Mouse (Mus musculus): Measurements from ENCODE around the gene Gpr152.

DNA sequence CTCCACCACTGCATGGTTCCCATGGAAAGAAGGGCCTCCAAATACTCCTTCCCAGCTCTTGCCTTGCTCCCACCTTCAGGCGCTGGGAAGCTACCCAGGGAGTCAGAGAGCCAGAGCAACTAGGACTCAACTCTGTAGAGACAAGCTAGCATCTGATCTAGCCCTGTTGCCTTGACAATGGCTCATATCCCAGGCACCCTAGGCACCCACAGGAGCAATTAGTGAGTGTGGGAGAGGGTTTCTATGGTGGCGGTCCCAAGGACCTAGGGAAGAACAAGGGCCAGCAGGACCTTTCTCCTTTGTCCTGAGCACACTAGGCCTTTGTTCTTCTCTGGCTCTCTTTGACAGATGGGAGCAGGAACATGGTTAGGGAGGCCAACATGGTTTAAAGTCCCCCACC, 44.1 kb downstream of the Gpr152 start:
- no peak for TF ChIP-seq POLR2A (IDR thresholded peaks at IDR 0.05; ENCODE audit: insufficient read depth, low read length)
- TF ChIP-seq CTCF (IDR thresholded peaks at IDR 0.05; ENCODE audit: low read depth, low read length), result no peak

All from ES-Bruce4 (cell line).